Mouse (Mus musculus): Measurements from ENCODE around the gene Clhc1. TPM values are rescaled to one million over a fixed set of nuclear protein-coding genes. Genes with fewer than 3 reads are reported as not detected.

Clhc1 gene
- polyA plus RNA-seq (2012; ENCODE audit: insufficient read depth, insufficient read length, missing spikeins), result 1.2 TPM in 1 of 2 replicates, not detected in the other

DNA sequence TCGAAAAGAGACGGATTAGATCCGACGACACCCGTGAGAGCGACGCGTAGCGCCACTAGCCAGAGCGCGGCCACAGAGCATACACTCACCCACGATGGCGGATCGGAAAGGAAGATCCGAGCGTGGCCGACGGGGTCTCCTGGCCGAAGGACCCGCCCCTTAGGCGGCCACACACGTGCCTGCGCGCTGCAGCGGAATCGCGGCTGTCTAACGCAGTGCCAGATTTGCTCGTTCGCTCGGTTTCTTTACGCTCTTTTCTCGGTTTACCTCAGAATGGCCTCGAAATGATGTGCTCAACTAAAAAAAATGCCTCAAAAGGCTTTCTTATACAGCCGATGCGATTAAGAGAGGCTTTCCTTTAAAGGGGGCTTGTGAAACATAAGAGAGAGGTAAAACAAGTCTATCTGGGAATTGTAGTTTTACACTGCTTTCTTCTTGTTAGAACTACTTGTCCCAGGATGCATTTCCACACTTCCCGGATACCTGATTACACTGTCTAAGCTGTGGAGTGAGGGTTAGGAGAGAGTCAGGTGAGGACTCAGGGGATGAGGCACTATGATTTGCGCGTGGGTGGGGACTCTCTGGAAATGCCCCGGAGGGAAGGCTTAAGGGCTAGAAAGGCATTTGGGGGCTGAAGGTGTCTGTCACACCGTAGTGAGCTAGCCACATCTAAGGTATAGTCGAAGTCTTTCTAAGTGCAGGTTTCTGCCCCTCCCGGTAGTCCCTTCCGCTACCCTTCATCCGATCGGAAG is at the start of gene Clhc1, which contains the start of gene Rps27a:
TSS of gene Clhc1 (plus strand) at position 199 of the 752 bp plus-strand sequence.
TSS of gene Rps27a (minus strand) at position 358 of the 752 bp plus-strand sequence.
- peak within 1 kb of the TSS; percentile 81 for H3K4me3 ChIP-seq (ENCODE audit: insufficient read depth, low read length)
- peak within 1 kb of the TSS; percentile 88 for H3K27ac ChIP-seq (ENCODE audit: insufficient read depth, low read depth, low read length)
- peaks cover 11% of the 10 kb centered on the region for H3K4me1 ChIP-seq (ENCODE audit: control insufficient read depth, insufficient read depth, low read length)
- TF ChIP-seq POLR2A (IDR thresholded peaks at IDR 0.05; ENCODE audit: borderline replicate concordance, low read depth, low read length) (no peak; the same call in 1 of the 2 replicates), CTCF (IDR thresholded peaks at IDR 0.05; ENCODE audit: low read depth, low read length) (0 out of 2 replicates have a peak, but pooled peaks have one; percentile 9)

DNA sequence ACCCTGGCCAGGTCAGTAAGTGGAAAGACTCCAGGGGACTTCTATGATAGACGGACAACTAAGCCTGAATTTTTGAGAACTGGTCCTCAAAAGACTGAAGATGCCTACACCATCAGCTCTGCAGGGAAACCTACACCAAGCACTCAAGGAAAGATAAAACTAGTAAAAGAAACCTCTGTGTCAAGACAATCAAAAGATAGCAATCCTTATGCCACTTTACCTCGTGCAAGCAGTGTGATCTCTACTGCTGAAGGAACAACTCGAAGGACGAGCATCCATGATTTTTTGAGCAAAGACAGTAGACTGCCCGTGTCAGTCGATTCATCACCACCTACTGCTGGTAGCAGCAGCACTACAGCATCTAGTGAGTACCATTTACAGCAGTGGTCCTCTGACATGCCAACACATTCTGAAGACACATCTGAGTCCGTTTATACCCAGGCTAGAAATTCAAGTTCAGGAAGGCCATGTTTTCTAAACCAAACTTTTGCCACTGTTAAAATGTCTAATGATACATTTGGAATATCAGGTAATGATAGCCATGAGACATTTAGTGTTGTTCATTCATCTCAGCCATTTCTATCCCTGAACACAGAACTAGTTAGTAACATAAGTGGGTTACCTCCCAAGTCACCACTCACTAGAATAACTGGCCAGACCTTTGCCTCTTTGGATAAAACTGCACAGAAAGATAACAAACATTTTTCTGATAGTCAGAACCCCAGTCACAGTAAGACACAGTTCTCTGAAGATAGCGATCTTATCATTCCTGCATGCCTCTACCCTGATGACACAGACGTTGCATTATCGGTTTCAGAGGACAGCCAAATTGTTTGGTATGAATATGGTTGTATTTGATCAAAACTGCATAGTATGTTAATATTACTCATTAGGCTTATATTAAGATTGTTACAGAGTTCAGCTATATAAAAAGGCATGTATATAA is 43.5 kb upstream of the Clhc1 start:
- H3K4me1 ChIP-seq (ENCODE audit: control insufficient read depth, insufficient read depth, low read length), result peaks cover 5% of the 10 kb centered on the region
- H3K4me3 ChIP-seq (ENCODE audit: insufficient read depth, low read length), result no peak overlapping the region
- no peak overlapping the region for H3K27ac ChIP-seq (ENCODE audit: insufficient read depth, low read depth, low read length)
- TF ChIP-seq CTCF (IDR thresholded peaks at IDR 0.05; ENCODE audit: low read depth, low read length) (no peak), POLR2A (IDR thresholded peaks at IDR 0.05; ENCODE audit: borderline replicate concordance, low read depth, low read length) (no peak)

DNA sequence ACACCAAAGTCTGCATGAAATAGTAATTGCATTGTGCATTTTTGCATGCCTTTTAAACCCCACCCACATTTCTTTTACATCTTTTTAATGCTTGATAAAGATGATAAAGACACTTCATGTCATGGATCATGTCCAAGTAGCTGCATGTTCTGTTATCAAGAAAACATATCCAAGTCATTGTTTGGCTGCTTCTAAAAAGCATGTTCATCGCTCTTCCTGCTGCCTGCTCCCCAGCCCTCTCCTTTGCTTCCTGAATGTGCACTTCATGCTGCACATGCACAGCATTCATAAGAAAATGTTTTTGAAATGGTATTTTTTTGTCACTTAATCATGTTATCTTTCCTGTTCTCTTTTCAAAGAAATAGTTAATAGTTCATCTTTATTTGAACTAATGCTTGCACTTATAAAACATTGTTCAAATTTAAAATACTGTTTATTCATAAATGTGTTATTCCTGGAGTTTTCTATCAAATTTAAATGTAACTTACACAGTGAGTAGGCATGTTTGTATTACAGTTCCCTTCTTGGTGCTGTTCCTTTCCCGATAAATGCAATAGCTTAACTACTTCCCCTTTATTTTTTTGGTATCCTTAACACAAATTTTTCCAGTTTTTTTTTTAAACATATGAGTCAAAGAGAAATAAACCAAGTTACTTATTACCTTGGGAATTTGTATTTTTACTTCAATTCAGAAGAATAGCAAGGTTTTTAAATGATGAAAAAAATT is 42.7 kb upstream of the Clhc1 start:
- Histone ChIP-seq H3K4me3 (ENCODE audit: insufficient read depth, low read length) (no peak overlapping the region), H3K4me1 (ENCODE audit: control insufficient read depth, insufficient read depth, low read length) (peaks cover 5% of the 10 kb centered on the region), H3K27ac (ENCODE audit: insufficient read depth, low read depth, low read length) (peak overlapping the region; percentile 57)
- TF ChIP-seq POLR2A (IDR thresholded peaks at IDR 0.05; ENCODE audit: borderline replicate concordance, low read depth, low read length), result no peak

DNA sequence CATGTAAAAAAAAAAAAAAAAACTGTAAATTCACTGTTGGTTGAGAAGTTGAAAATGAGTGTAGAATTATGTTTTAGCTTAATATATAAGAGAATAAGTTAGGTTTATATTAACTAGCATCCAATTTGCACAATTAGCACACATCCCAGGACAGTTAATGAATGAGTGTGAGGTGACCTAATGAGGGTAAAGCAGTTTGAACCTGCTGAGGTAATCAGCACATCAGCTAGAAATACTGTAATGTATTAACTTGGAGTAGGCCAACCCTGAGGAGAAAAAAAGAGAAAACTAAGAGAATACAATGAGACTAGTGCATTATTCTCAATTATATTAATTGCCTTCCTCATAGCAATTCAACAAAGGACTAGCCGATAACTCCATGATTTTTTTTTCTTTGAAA is 38.3 kb upstream of the Clhc1 start:
- Histone ChIP-seq H3K4me3 (ENCODE audit: insufficient read depth, low read length) (no peak overlapping the region), H3K27ac (ENCODE audit: insufficient read depth, low read depth, low read length) (no peak overlapping the region), H3K4me1 (ENCODE audit: control insufficient read depth, insufficient read depth, low read length) (peaks cover 12% of the 10 kb centered on the region)
- no peak for TF ChIP-seq CTCF (IDR thresholded peaks at IDR 0.05; ENCODE audit: low read depth, low read length)
- no peak for TF ChIP-seq POLR2A (IDR thresholded peaks at IDR 0.05; ENCODE audit: borderline replicate concordance, low read depth, low read length)

DNA sequence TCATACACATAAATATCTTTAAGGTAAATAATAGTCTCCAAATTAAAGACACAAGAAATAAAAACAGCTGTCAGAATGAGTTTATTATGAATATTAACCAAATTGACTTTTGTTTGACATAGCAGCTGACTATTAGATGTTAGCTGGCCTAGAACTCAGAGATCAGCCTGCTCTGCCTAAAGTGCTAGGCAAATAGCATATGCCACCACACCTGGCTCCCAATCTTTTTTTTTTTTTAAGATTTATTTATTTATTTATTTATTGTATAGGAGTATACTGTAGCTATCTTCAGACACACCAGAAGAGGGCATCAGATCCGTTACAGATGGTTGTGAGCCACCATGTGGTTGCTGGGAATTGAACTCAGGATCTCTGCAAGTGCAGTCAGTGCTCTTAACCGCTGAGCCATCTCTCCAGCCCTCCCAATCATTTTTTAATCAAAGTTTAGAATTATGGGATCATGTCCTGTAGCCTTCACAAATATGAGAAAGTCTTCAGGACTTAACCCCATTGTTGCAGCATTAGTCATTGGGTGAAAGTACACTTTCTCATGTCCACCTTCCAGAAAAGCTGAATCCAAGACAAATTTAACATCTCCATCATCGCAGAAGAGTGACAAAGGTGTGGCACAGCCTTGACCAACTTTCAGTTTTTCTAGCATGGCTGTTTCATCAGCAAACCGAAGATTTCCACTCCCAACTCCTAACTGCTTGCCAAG is 34.8 kb upstream of the Clhc1 start:
- no peak overlapping the region for H3K27ac ChIP-seq (ENCODE audit: insufficient read depth, low read depth, low read length)
- H3K4me3 ChIP-seq (ENCODE audit: insufficient read depth, low read length), result no peak overlapping the region
- H3K4me1 ChIP-seq (ENCODE audit: control insufficient read depth, insufficient read depth, low read length), result peaks cover 7% of the 10 kb centered on the region
- no peak for TF ChIP-seq CTCF (IDR thresholded peaks at IDR 0.05; ENCODE audit: low read depth, low read length)
- no peak for TF ChIP-seq POLR2A (IDR thresholded peaks at IDR 0.05; ENCODE audit: borderline replicate concordance, low read depth, low read length)

DNA sequence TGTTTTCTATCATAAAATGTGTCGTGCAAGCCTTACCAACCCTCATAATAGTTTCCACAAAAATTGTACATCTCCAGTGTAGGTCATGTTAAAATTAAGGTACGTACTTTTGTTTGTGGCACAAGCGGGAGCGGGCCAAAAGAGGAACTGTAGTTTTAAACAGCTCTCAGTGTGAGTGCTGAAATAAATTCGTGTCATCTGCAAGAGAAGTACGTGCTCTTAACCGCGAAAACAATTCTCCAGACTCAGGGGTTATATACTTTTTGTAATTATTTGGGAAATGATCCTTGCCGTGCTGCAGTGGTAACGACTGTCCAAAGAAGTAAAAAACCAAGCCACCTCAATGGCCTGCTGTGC is 33.4 kb upstream of the Clhc1 start:
- Histone ChIP-seq H3K4me3 (ENCODE audit: insufficient read depth, low read length) (peak overlapping the region; percentile 83), H3K4me1 (ENCODE audit: control insufficient read depth, insufficient read depth, low read length) (peaks cover 7% of the 10 kb centered on the region), H3K27ac (ENCODE audit: insufficient read depth, low read depth, low read length) (peak overlapping the region; percentile 86)
- TF ChIP-seq CTCF (IDR thresholded peaks at IDR 0.05; ENCODE audit: low read depth, low read length), result no peak
- TF ChIP-seq POLR2A (IDR thresholded peaks at IDR 0.05; ENCODE audit: borderline replicate concordance, low read depth, low read length), result no peak

DNA sequence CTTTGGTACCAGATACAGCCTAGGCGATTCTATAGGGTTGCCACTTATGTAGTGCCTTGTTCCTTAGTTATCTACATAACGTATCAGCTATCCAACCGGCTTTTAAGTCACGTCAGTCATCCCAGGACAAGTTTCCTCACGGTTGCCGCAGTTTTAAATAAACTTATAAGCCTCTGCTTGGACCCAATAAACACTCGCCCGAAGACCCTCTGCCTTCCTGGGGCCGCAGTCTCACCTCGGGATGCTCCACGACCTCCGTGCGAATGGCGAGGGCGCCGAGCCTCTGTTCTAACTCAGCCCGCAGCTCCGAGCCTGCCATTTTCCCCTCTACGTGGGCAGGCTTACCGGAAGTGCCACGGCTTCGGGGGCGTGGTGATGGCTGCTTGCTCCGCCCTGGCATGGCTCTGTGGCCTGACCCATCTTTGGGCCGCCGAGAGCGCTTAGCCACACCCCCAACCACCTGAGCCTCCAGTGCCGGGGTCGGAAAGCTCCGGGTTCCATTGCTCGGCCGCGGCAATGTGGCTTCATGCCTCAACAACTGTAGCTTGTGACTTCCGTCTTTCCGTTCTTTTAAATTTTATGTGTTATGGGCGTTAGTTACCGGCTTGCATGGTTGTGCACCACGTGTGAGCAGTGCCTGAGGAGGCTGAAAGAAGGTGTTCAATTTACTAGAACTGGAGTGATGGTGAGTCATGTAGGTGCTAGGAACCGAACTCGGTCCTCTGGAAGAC is 32.9 kb upstream of the Clhc1 start, which contains the start of gene Prorsd1:
TSS of gene Prorsd1 (minus strand) at position 352 of the 731 bp plus-strand sequence.
- peaks cover 7% of the 10 kb centered on the region for H3K4me1 ChIP-seq (ENCODE audit: control insufficient read depth, insufficient read depth, low read length)
- TF ChIP-seq POLR2A (IDR thresholded peaks at IDR 0.05; ENCODE audit: borderline replicate concordance, low read depth, low read length) (0 out of 2 replicates have a peak, but pooled peaks have one; percentile 47), CTCF (IDR thresholded peaks at IDR 0.05; ENCODE audit: low read depth, low read length) (no peak)
- peak within 1 kb of the TSS; percentile 83 for H3K4me3 ChIP-seq (ENCODE audit: insufficient read depth, low read length)
- H3K27ac ChIP-seq (ENCODE audit: insufficient read depth, low read depth, low read length), result peak within 1 kb of the TSS; percentile 86

Data from bone marrow macrophage, adult 2 months (primary cell).